Mouse (Mus musculus): ENCODE measurements around the gene Gucy2c. TPM values are rescaled to one million over a fixed set of nuclear protein-coding genes. Genes with fewer than 3 reads are reported as not detected.

Gucy2c gene
- total RNA-seq, 2 experiments from 2014 or later, result not detected

- no peak for DNase-seq
Observed at GRCm38 (mm10) chr6:136741281-136741680, 40.3 kb downstream of the Gucy2c start.

- no peak for DNase-seq
Observed at GRCm38 (mm10) chr6:136735766-136736165, 45.8 kb downstream of the Gucy2c start.

- DNase-seq, result no peak
Observed at GRCm38 (mm10) chr6:136728144-136728543, 53.4 kb downstream of the Gucy2c start.

- DNase-seq, result no peak
Observed at GRCm38 (mm10) chr6:136723171-136723570, 58.4 kb downstream of the Gucy2c start.

- no peak for DNase-seq
Observed at GRCm38 (mm10) chr6:136722565-136722964, 59.0 kb downstream of the Gucy2c start.

GRCm38 (mm10) chr6:136721925-136722324 lies 59.6 kb downstream of the Gucy2c start:
- DNase-seq, result no peak

- no peak for DNase-seq
Observed at GRCm38 (mm10) chr6:136720436-136720835, 61.1 kb downstream of the Gucy2c start.

GRCm38 (mm10) chr6:136715881-136716431 lies 65.6 kb downstream of the Gucy2c start:
- no peak for DNase-seq

- no peak for DNase-seq
Observed at GRCm38 (mm10) chr6:136714097-136714496, 67.5 kb downstream of the Gucy2c start.

- no peak for DNase-seq
Observed at GRCm38 (mm10) chr6:136710408-136710807, 71.2 kb downstream of the Gucy2c start.

GRCm38 (mm10) chr6:136708597-136708996 lies 73.0 kb downstream of the Gucy2c start:
- DNase-seq, result no peak

- no peak for DNase-seq
Observed at GRCm38 (mm10) chr6:136701878-136702277, 79.7 kb downstream of the Gucy2c start.

GRCm38 (mm10) chr6:136701185-136701584 lies 80.4 kb downstream of the Gucy2c start:
- no peak for DNase-seq

- no peak for DNase-seq
Observed at GRCm38 (mm10) chr6:136691314-136691713, 90.3 kb downstream of the Gucy2c start.

GRCm38 (mm10) chr6:136690527-136690926 lies 91.0 kb downstream of the Gucy2c start:
- DNase-seq, result no peak

GRCm38 (mm10) chr6:136689790-136690413 lies 91.7 kb downstream of the Gucy2c start:
- no peak for DNase-seq

- DNase-seq, result no peak
Observed at GRCm38 (mm10) chr6:136685433-136685832, 96.1 kb downstream of the Gucy2c start.

- DNase-seq, result peak; percentile 14
Observed at GRCm38 (mm10) chr6:136683410-136684334, 97.9 kb downstream of the Gucy2c start.

GRCm38 (mm10) chr6:136679381-136679780 lies 102.2 kb downstream of the Gucy2c start:
- no peak for DNase-seq

GRCm38 (mm10) chr6:136674935-136675334 lies 106.6 kb downstream of the Gucy2c start:
- DNase-seq, result no peak

GRCm38 (mm10) chr6:136672467-136672866 lies 109.1 kb downstream of the Gucy2c start:
- peak; percentile 55 for DNase-seq

GRCm38 (mm10) chr6:136669274-136669673 lies 112.3 kb downstream of the Gucy2c start:
- DNase-seq, result no peak
